ENCODE assay signal across 13 mouse cellular contexts in genomic region chr5:151135078-151135826, GRCm38 (mm10).
DNase-seq lines count a peak whose midpoint lies in the region; ATAC-seq and TF ChIP-seq lines count a peak whose summit lies in the region.
"Had no signal": no experiment of that assay in that cellular context is flagged by ENCODE, and none has a peak within 500 bp of the region (broad histone marks: within the 10 kb centered on the region; RNA-seq: fewer than 3 reads in every experiment).

No protein-coding gene starts in this region.

- WGBS in lung, embryonic 15.5 days = 36% methylated on average over 8 of the region's 8 CpGs
- WGBS in lung, adult 2 months = 50% methylated on average over 8 of the region's 8 CpGs
- 93% methylated on average over 8 of the region's 8 CpGs for WGBS in limb, embryonic 10.5 days
- 49% methylated on average over 8 of the region's 8 CpGs for WGBS in stomach, embryonic 16.5 days
- 83% methylated on average over 8 of the region's 8 CpGs for WGBS in midbrain, embryonic 14.5 days

- no peaks in the 10 kb centered on the region for H3K27me3 ChIP-seq in lung, embryonic 15.5 days
- no peaks in the 10 kb centered on the region for H3K27me3 ChIP-seq in limb, embryonic 10.5 days (ENCODE audit: low read depth, poor library complexity, severe bottlenecking)
- no peaks in the 10 kb centered on the region for H3K27me3 ChIP-seq in stomach, embryonic 16.5 days (ENCODE audit: control insufficient read depth, insufficient read depth, low read length)
- H3K27me3 ChIP-seq in midbrain, embryonic 14.5 days (ENCODE audit: control insufficient read depth, insufficient read depth, low read length) = no peaks in the 10 kb centered on the region

- H3K4me2 ChIP-seq in lung, embryonic 15.5 days = no peak overlapping the region
- no peak overlapping the region for H3K4me2 ChIP-seq in stomach, embryonic 16.5 days (ENCODE audit: low read depth, low read length)
- no peak overlapping the region for H3K4me2 ChIP-seq in midbrain, embryonic 14.5 days (ENCODE audit: low read length)

- H3K4me1 ChIP-seq in lung, embryonic 15.5 days = peaks cover 32% of the 10 kb centered on the region
- H3K4me1 ChIP-seq in lung, adult 2 months (ENCODE audit: control insufficient read depth, insufficient read depth, low read length) = peaks cover 9% of the 10 kb centered on the region
- peaks cover 21% of the 10 kb centered on the region for H3K4me1 ChIP-seq in limb, embryonic 10.5 days
- peaks cover 11% of the 10 kb centered on the region; the same call in 1 of the 2 replicates for H3K4me1 ChIP-seq in stomach, embryonic 16.5 days (ENCODE audit: control insufficient read depth, insufficient read depth, low read length)
- no peaks in the 10 kb centered on the region for H3K4me1 ChIP-seq in midbrain, embryonic 14.5 days (ENCODE audit: control insufficient read depth, insufficient read depth, low read length)
- H3K4me1 ChIP-seq: midbrain, embryonic 10.5 days had no signal

- no peak overlapping the region for H3K9ac ChIP-seq in lung, embryonic 15.5 days
- no peak overlapping the region for H3K9ac ChIP-seq in stomach, embryonic 16.5 days (ENCODE audit: low read length)
- H3K9ac ChIP-seq in midbrain, embryonic 14.5 days (replicated peaks; ENCODE audit: low read length) = no peak overlapping the region

- no peaks in the 10 kb centered on the region for H3K36me3 ChIP-seq in lung, embryonic 15.5 days
- H3K36me3 ChIP-seq in limb, embryonic 10.5 days = no peaks in the 10 kb centered on the region
- no peaks in the 10 kb centered on the region for H3K36me3 ChIP-seq in stomach, embryonic 16.5 days (ENCODE audit: control insufficient read depth, insufficient read depth, low read length)
- no peaks in the 10 kb centered on the region for H3K36me3 ChIP-seq in midbrain, embryonic 14.5 days (ENCODE audit: control insufficient read depth, insufficient read depth, low read length)
- H3K36me3 ChIP-seq: G1E; midbrain, embryonic 10.5 days had no signal

- TF ChIP-seq CTCF in lung, adult 2 months (IDR thresholded peaks at IDR 0.05; ENCODE audit: insufficient read depth, low read length) = no peak

- no peak overlapping the region for H3K4me3 ChIP-seq in lung, embryonic 15.5 days
- H3K4me3 ChIP-seq in lung, adult 2 months (replicated peaks; ENCODE audit: extremely low read depth, low read depth, low read length) = no peak overlapping the region
- no peak overlapping the region for H3K4me3 ChIP-seq in limb, embryonic 10.5 days
- no peak overlapping the region for H3K4me3 ChIP-seq in stomach, embryonic 16.5 days (replicated peaks; ENCODE audit: low read length)
- H3K4me3 ChIP-seq in midbrain, embryonic 14.5 days (replicated peaks; ENCODE audit: low read depth, low read length) = no peak overlapping the region
- H3K4me3 ChIP-seq: midbrain, embryonic 10.5 days had no signal

- no peak for TF ChIP-seq POLR2A in lung, adult 2 months (IDR thresholded peaks at IDR 0.05; ENCODE audit: borderline replicate concordance, extremely low read depth, low read depth, low read length)

- H3K27ac ChIP-seq in lung, embryonic 15.5 days = peak overlapping the region; percentile 78
- peak overlapping the region; percentile 69 for H3K27ac ChIP-seq in limb, embryonic 10.5 days
- peak overlapping the region; percentile 47 for H3K27ac ChIP-seq in stomach, embryonic 16.5 days (ENCODE audit: low read length)
- H3K27ac ChIP-seq in midbrain, embryonic 14.5 days (replicated peaks; ENCODE audit: low read depth, low read length) = no peak overlapping the region
- H3K27ac ChIP-seq: midbrain, embryonic 10.5 days had no signal

- H3K9me3 ChIP-seq in lung, embryonic 15.5 days = no peaks in the 10 kb centered on the region
- no peaks in the 10 kb centered on the region for H3K9me3 ChIP-seq in limb, embryonic 10.5 days (replicated peaks)
- no peaks in the 10 kb centered on the region for H3K9me3 ChIP-seq in stomach, embryonic 16.5 days (replicated peaks; ENCODE audit: control insufficient read depth, low read length)
- no peaks in the 10 kb centered on the region for H3K9me3 ChIP-seq in midbrain, embryonic 14.5 days (ENCODE audit: control insufficient read depth, low read length)

- ATAC-seq in lung, embryonic 15.5 days (ENCODE audit: borderline replicate concordance, extremely low read depth, low FRiP score, low TSS enrichment) = peak; percentile 43; the same call in 1 of the 2 replicates
- peak; percentile 56; the same call in 1 of the 2 replicates for ATAC-seq in stomach, embryonic 16.5 days (ENCODE audit: insufficient read depth, low FRiP score)
- ATAC-seq in midbrain, embryonic 14.5 days (ENCODE audit: low FRiP score, low TSS enrichment) = no peak

- no peak for DNase-seq in lung, adult 2 months
- DNase-seq in kidney, adult 18-20 months = peak; percentile 39
- DNase-seq in limb, embryonic 10.5 days (ENCODE audit: low spot score) = no peak
- DNase-seq in midbrain, embryonic 14.5 days = no peak
- DNase-seq in gastrocnemius, postnatal 4 days (ENCODE audit: low spot score in 2 of 2) = no peak
- DNase-seq: adrenal gland, adult 2 months; cerebellum, adult 18-20 months; layer of hippocampus, postnatal 36 days; thymus, postnatal 36 days had no signal
